Mouse (Mus musculus): ENCODE measurements around the gene Pih1d2. TPM values are rescaled to one million over a fixed set of nuclear protein-coding genes. Genes with fewer than 3 reads are reported as not detected.
"Not testable (repeated sequence)": the region's sequence is repeated elsewhere in the genome, so short reads cannot be mapped to it uniquely, and the experiment has no call there.

Pih1d2 gene
- polyA plus RNA-seq, 1 experiment from 2014 or later, result 4.1 TPM

- WGBS, result 79% methylated on average over 12 of the region's 12 CpGs
- Histone ChIP-seq H3K27ac (replicated peaks) (no peak overlapping the region), H3K4me2 (no peak overlapping the region), H3K36me3 (peaks cover 51% of the 10 kb centered on the region), H3K9ac (replicated peaks) (no peak overlapping the region), H3K9me3 (replicated peaks) (no peaks in the 10 kb centered on the region), H3K27me3 (replicated peaks) (no peaks in the 10 kb centered on the region), H3K4me1 (no peaks in the 10 kb centered on the region), H3K4me3 (replicated peaks) (no peak overlapping the region)
- no peak for ATAC-seq (ENCODE audit: low FRiP score)
Measured at GRCm38 (mm10) chr9:50594794-50595417, 22.2 kb upstream of the Pih1d2 start.

- H3K27me3 ChIP-seq (replicated peaks), result no peaks in the 10 kb centered on the region
- H3K4me1 ChIP-seq, result peaks cover 11% of the 10 kb centered on the region
- 95% methylated on average over 8 of the region's 8 CpGs for WGBS
- H3K9me3 ChIP-seq (replicated peaks), result no peaks in the 10 kb centered on the region
- H3K4me3 ChIP-seq (replicated peaks), result no peak overlapping the region
- H3K36me3 ChIP-seq, result peaks cover 59% of the 10 kb centered on the region
- H3K27ac ChIP-seq (replicated peaks), result no peak overlapping the region
- no peak overlapping the region for H3K9ac ChIP-seq (replicated peaks)
- no peak for ATAC-seq (ENCODE audit: low FRiP score)
- H3K4me2 ChIP-seq, result no peak overlapping the region
Measured at GRCm38 (mm10) chr9:50596973-50597372, 20.1 kb upstream of the Pih1d2 start.

- H3K36me3 ChIP-seq, result peaks cover 49% of the 10 kb centered on the region
- H3K9ac ChIP-seq (replicated peaks), result no peak overlapping the region
Measured at GRCm38 (mm10) chr9:50601536-50601935, 15.6 kb upstream of the Pih1d2 start.

GRCm38 (mm10) chr9:50602055-50602845 is 14.9 kb upstream of the Pih1d2 start:
- Histone ChIP-seq H3K9me3 (replicated peaks) (no peaks in the 10 kb centered on the region), H3K4me1 (peaks cover 36% of the 10 kb centered on the region), H3K4me3 (replicated peaks) (peak overlapping the region; percentile 94), H3K9ac (replicated peaks) (peak overlapping the region; percentile 97; the same call in 1 of the 2 replicates), H3K36me3 (peaks cover 47% of the 10 kb centered on the region), H3K27ac (replicated peaks) (no peak overlapping the region), H3K4me2 (peak overlapping the region; percentile 88), H3K27me3 (replicated peaks) (no peaks in the 10 kb centered on the region)
- 90% methylated on average over 7 of the region's 7 CpGs for WGBS
- ATAC-seq (ENCODE audit: low FRiP score), result no peak

More at GRCm38 (mm10) chr9:50601536-50601935, 15.6 kb upstream of the Pih1d2 start:
- no peak overlapping the region for H3K4me3 ChIP-seq (replicated peaks)
- no peak for ATAC-seq (ENCODE audit: low FRiP score)
- no peak overlapping the region for H3K27ac ChIP-seq (replicated peaks)
- peaks cover 36% of the 10 kb centered on the region for H3K4me1 ChIP-seq
- H3K9me3 ChIP-seq (replicated peaks), result no peaks in the 10 kb centered on the region
- WGBS, result 88% methylated on average over 6 of the region's 6 CpGs
- no peaks in the 10 kb centered on the region for H3K27me3 ChIP-seq (replicated peaks)
- H3K4me2 ChIP-seq, result no peak overlapping the region

GRCm38 (mm10) chr9:50603189-50603997 is 13.7 kb upstream of the Pih1d2 start, which contains the start of the genes Sdhd and Timm8b:
Gene Sdhd, minus strand, starts transcription at chr9:50603812.
Gene Timm8b, plus strand, starts transcription at chr9:50603910.
- under 1% methylated on average over 48 of the region's 48 CpGs for WGBS
- Histone ChIP-seq H3K27ac (replicated peaks) (peak within 1 kb of the TSS; percentile 91), H3K4me1 (peaks cover 36% of the 10 kb centered on the region), H3K4me3 (replicated peaks) (peak within 1 kb of the TSS; percentile 94), H3K9ac (replicated peaks) (peak within 1 kb of the TSS; percentile 97), H3K9me3 (replicated peaks) (no peaks in the 10 kb centered on the region), H3K36me3 (peaks cover 45% of the 10 kb centered on the region), H3K4me2 (peak within 1 kb of the TSS; percentile 88), H3K27me3 (replicated peaks) (no peaks in the 10 kb centered on the region)
- peak; percentile 98 for ATAC-seq (ENCODE audit: low FRiP score)

GRCm38 (mm10) chr9:50603998-50604324 is 13.2 kb upstream of the Pih1d2 start:
- peaks cover 36% of the 10 kb centered on the region for H3K4me1 ChIP-seq
- peak overlapping the region; percentile 97 for H3K9ac ChIP-seq (replicated peaks)
- peak overlapping the region; percentile 94 for H3K4me3 ChIP-seq (replicated peaks)
- H3K9me3 ChIP-seq (replicated peaks), result no peaks in the 10 kb centered on the region
- peaks cover 44% of the 10 kb centered on the region for H3K36me3 ChIP-seq
- no peaks in the 10 kb centered on the region for H3K27me3 ChIP-seq (replicated peaks)
- under 1% methylated on average over 24 of the region's 24 CpGs for WGBS
- H3K27ac ChIP-seq (replicated peaks), result peak overlapping the region; percentile 91
- peak; percentile 88 for ATAC-seq (ENCODE audit: low FRiP score)
- H3K4me2 ChIP-seq, result peak overlapping the region; percentile 88

- peaks cover 36% of the 10 kb centered on the region for H3K4me1 ChIP-seq
- peak overlapping the region; percentile 88 for H3K4me2 ChIP-seq
- no peaks in the 10 kb centered on the region for H3K27me3 ChIP-seq (replicated peaks)
- 3% methylated on average over 6 of the region's 6 CpGs for WGBS
- no peak for ATAC-seq (ENCODE audit: low FRiP score)
- peaks cover 42% of the 10 kb centered on the region for H3K36me3 ChIP-seq
- peak overlapping the region; percentile 91 for H3K27ac ChIP-seq (replicated peaks)
- H3K9me3 ChIP-seq (replicated peaks), result no peaks in the 10 kb centered on the region
- peak overlapping the region; percentile 97 for H3K9ac ChIP-seq (replicated peaks)
- H3K4me3 ChIP-seq (replicated peaks), result peak overlapping the region; percentile 94
Measured at GRCm38 (mm10) chr9:50604338-50604737, 12.8 kb upstream of the Pih1d2 start.

GRCm38 (mm10) chr9:50612115-50612514 is 5.0 kb upstream of the Pih1d2 start:
- Histone ChIP-seq H3K4me2 (no peak overlapping the region), H3K27me3 (replicated peaks) (no peaks in the 10 kb centered on the region), H3K36me3 (peaks cover 68% of the 10 kb centered on the region), H3K27ac (replicated peaks) (no peak overlapping the region), H3K4me3 (replicated peaks) (no peak overlapping the region), H3K4me1 (peaks cover 23% of the 10 kb centered on the region), H3K9ac (replicated peaks) (no peak overlapping the region), H3K9me3 (replicated peaks) (no peaks in the 10 kb centered on the region)
- no peak for ATAC-seq (ENCODE audit: low FRiP score)
- 92% methylated on average over 4 of the region's 4 CpGs for WGBS

- Histone ChIP-seq H3K4me2 (peak overlapping the region; percentile 84), H3K27ac (replicated peaks) (no peak overlapping the region), H3K9me3 (replicated peaks) (no peaks in the 10 kb centered on the region), H3K4me1 (peaks cover 27% of the 10 kb centered on the region), H3K9ac (replicated peaks) (peak overlapping the region; percentile 97), H3K36me3 (peaks cover 36% of the 10 kb centered on the region), H3K27me3 (replicated peaks) (no peaks in the 10 kb centered on the region), H3K4me3 (replicated peaks) (peak overlapping the region; percentile 100)
- 37% methylated on average over 11 of the region's 11 CpGs for WGBS
- no peak for ATAC-seq (ENCODE audit: low FRiP score)
Measured at GRCm38 (mm10) chr9:50616161-50616560, 960 bp upstream of the Pih1d2 start.

GRCm38 (mm10) chr9:50617794-50618330 is 741 bp downstream of the Pih1d2 start:
- H3K4me2 ChIP-seq, result peak overlapping the region; percentile 84

GRCm38 (mm10) chr9:50630903-50631302 is 13.8 kb downstream of the Pih1d2 start:
- not testable (repeated sequence) for H3K9me3 ChIP-seq (replicated peaks); H3K4me2 ChIP-seq; H3K4me3 ChIP-seq (replicated peaks); H3K27me3 ChIP-seq (replicated peaks); H3K4me1 ChIP-seq; H3K9ac ChIP-seq (replicated peaks); ATAC-seq (ENCODE audit: low FRiP score); H3K27ac ChIP-seq (replicated peaks)
- 90% methylated on average over 6 of the region's 8 CpGs for WGBS
- H3K36me3 ChIP-seq, result peaks cover 26% of the 10 kb centered on the region

More at GRCm38 (mm10) chr9:50617794-50618330, 741 bp downstream of the Pih1d2 start:
- Histone ChIP-seq H3K4me3 (replicated peaks) (peak overlapping the region; percentile 100), H3K9ac (replicated peaks) (no peak overlapping the region), H3K9me3 (replicated peaks) (no peaks in the 10 kb centered on the region), H3K4me1 (peaks cover 27% of the 10 kb centered on the region), H3K27me3 (replicated peaks) (no peaks in the 10 kb centered on the region), H3K27ac (replicated peaks) (no peak overlapping the region), H3K36me3 (peaks cover 25% of the 10 kb centered on the region)
- ATAC-seq (ENCODE audit: low FRiP score), result no peak
- 64% methylated on average over 9 of the region's 9 CpGs for WGBS
